Mouse (Mus musculus): ENCODE measurements around the gene Fxyd6.

Gene Fxyd6

GRCm38 (mm10) chr9:45412700-45413477 is 42.9 kb downstream of the Fxyd6 start:
- DNase-seq, result no peak

GRCm38 (mm10) chr9:45413478-45414140 is 43.6 kb downstream of the Fxyd6 start:
- no peak for DNase-seq

- DNase-seq, result peak; percentile 71
Observed at GRCm38 (mm10) chr9:45415912-45416311, 45.9 kb downstream of the Fxyd6 start.

- DNase-seq, result peak; percentile 53
Observed at GRCm38 (mm10) chr9:45417245-45417644, 47.3 kb downstream of the Fxyd6 start.

- DNase-seq, result no peak
Observed at GRCm38 (mm10) chr9:45418252-45418651, 48.3 kb downstream of the Fxyd6 start.

- DNase-seq, result no peak
Observed at GRCm38 (mm10) chr9:45421209-45421608, 51.2 kb downstream of the Fxyd6 start.

GRCm38 (mm10) chr9:45422761-45423298 is 52.8 kb downstream of the Fxyd6 start:
- no peak for DNase-seq

- no peak for DNase-seq
Observed at GRCm38 (mm10) chr9:45426456-45426855, 56.5 kb downstream of the Fxyd6 start, which contains the start of gene Dscaml1. Dscaml1 (plus strand) TSS chr9:45426628.

- no peak for DNase-seq
Observed at GRCm38 (mm10) chr9:45429392-45429791, 59.4 kb downstream of the Fxyd6 start.

- peak; percentile 68 for DNase-seq
Observed at GRCm38 (mm10) chr9:45429951-45430697, 60.1 kb downstream of the Fxyd6 start.

GRCm38 (mm10) chr9:45430698-45430959 is 60.6 kb downstream of the Fxyd6 start:
- DNase-seq, result no peak

- DNase-seq, result no peak
Observed at GRCm38 (mm10) chr9:45431150-45431549, 61.2 kb downstream of the Fxyd6 start.

- DNase-seq, result peak; percentile 63
Observed at GRCm38 (mm10) chr9:45432639-45433038, 62.7 kb downstream of the Fxyd6 start.

- DNase-seq, result no peak
Observed at GRCm38 (mm10) chr9:45433119-45433518, 63.1 kb downstream of the Fxyd6 start.

GRCm38 (mm10) chr9:45434171-45434570 is 64.2 kb downstream of the Fxyd6 start:
- DNase-seq, result no peak

GRCm38 (mm10) chr9:45439025-45439424 is 69.0 kb downstream of the Fxyd6 start:
- DNase-seq, result no peak

- DNase-seq, result no peak
Observed at GRCm38 (mm10) chr9:45440083-45440784, 70.2 kb downstream of the Fxyd6 start.

GRCm38 (mm10) chr9:45444251-45444798 is 74.3 kb downstream of the Fxyd6 start:
- no peak for DNase-seq
